Mouse (Mus musculus): ENCODE measurements around the gene Hist3h2a. TPM values are rescaled to one million over a fixed set of nuclear protein-coding genes. Genes with fewer than 3 reads are reported as not detected.

Hist3h2a gene
- polyA plus RNA-seq, 1 experiment from 2014 or later: 19.2 TPM

DNA sequence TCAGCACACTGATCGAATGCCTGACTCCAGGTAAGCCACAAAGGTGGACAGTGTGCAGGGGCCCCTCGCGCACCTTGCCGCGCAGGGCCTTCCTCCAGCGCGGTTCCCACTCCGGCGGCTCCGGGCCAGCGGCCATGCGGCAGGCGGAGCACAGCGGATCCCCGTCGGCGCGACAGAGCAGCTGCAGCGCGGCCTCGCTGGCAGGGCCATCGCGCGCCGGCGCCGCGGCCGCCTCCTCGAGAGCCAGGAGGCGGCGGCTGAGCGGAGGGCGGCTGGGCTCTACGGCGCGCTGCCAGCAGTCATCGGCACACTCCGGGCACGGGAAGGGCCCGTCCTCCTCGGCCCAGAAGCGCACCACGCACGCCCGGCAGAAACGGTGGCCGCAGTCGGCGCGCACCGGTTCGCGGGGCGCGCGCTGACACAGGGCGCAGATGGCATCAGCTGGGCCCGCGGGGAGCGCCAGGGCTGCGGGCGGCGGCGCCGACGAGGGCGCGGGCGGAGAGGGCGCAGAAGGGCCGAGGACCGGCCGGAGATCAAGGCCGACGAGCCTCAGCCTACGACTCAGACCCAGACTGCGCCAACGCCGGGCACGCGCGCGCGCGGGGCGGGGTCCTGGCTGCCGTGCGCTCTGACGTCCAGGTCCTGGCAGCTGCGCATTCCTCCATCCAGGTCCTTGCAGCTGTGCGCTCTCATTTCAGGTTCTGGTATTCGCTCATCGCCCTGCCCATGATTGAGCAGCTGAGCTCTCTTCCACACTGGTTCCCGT lies 16.0 kb upstream of the Hist3h2a start, which contains the start of gene Rnf187:
Rnf187 (minus strand) TSS at position 595 of the 766 bp plus-strand sequence.
- DNase-seq (ENCODE audit: low spot score) (peak; percentile 96), ATAC-seq (ENCODE audit: insufficient number of reproducible peaks, low FRiP score, low TSS enrichment, low read depth) (peak; percentile 92)
- H3K4me3 ChIP-seq (ENCODE audit: low read depth, low read length): peak within 1 kb of the TSS; percentile 89
- peak within 1 kb of the TSS; percentile 72 for H3K27ac ChIP-seq (replicated peaks; ENCODE audit: low read depth, low read length)
- H3K4me2 ChIP-seq (ENCODE audit: low read depth, severe bottlenecking): peak within 1 kb of the TSS; percentile 92
- no peaks in the 10 kb centered on the region for H3K9me3 ChIP-seq (ENCODE audit: control insufficient read depth, low read length)
- H3K36me3 ChIP-seq (ENCODE audit: control insufficient read depth, insufficient read depth, low read length): peaks cover 3% of the 10 kb centered on the region; the same call in 1 of the 2 replicates
- H3K27me3 ChIP-seq (ENCODE audit: control insufficient read depth, insufficient read depth, low read length): no peaks in the 10 kb centered on the region
- peak within 1 kb of the TSS; percentile 89 for H3K9ac ChIP-seq (ENCODE audit: low read length)
- WGBS: under 1% methylated on average over 90 of the region's 95 CpGs
- H3K4me1 ChIP-seq (ENCODE audit: control insufficient read depth, insufficient read depth, low read length): peaks cover 6% of the 10 kb centered on the region

DNA sequence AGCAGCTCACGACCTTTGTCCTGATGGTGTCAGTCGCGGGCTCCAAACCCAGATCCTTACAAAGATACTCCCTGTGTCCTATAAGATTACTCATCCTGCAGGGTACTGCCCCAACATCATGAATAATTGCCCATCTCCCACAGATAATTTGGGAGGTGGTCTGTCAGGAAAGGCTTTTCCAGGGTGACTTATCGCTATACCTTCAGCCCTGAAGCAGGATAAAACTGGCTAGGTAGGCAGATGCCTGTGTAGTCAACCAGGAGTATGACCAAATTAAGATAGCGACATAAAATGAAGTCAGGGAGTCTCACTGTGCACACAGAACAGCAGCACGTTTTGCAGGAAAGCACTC lies 15.4 kb upstream of the Hist3h2a start:
- Histone ChIP-seq H3K27ac (replicated peaks; ENCODE audit: low read depth, low read length) (no peak overlapping the region), H3K9me3 (ENCODE audit: control insufficient read depth, low read length) (no peaks in the 10 kb centered on the region), H3K4me1 (ENCODE audit: control insufficient read depth, insufficient read depth, low read length) (peaks cover 6% of the 10 kb centered on the region), H3K4me2 (ENCODE audit: low read depth, severe bottlenecking) (peak overlapping the region; percentile 43), H3K4me3 (ENCODE audit: low read depth, low read length) (peak overlapping the region; percentile 89; the same call in 1 of the 2 replicates), H3K36me3 (ENCODE audit: control insufficient read depth, insufficient read depth, low read length) (no peaks in the 10 kb centered on the region; the same call in 1 of the 2 replicates), H3K9ac (ENCODE audit: low read length) (no peak overlapping the region), H3K27me3 (ENCODE audit: control insufficient read depth, insufficient read depth, low read length) (no peaks in the 10 kb centered on the region)
- DNase-seq (ENCODE audit: low spot score) (no peak), ATAC-seq (ENCODE audit: insufficient number of reproducible peaks, low FRiP score, low TSS enrichment, low read depth) (no peak)
- 20% methylated on average over 6 of the region's 6 CpGs for WGBS

DNA sequence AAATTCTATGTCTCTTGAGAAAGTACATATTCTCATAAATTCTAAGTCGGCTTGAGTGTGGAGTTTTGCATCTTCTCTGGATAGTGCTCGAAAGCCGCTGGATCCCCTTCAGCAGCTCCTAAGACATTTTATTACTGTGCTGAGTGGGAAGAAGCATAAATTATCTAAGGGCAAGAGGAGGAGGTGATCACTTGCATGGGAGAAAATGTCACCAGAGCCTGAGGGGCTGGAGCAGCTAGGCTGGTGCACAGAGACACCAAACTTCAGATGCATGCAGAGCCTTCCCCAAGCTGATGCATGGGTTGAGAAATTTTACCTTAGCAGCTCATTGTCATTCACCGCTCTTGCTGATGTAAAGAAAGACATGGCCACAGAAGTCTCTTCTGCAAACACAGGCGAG lies 10.3 kb upstream of the Hist3h2a start:
- H3K4me1 ChIP-seq (ENCODE audit: control insufficient read depth, insufficient read depth, low read length): no peaks in the 10 kb centered on the region
- H3K4me2 ChIP-seq (ENCODE audit: low read depth, severe bottlenecking): no peak overlapping the region
- no peak overlapping the region for H3K27ac ChIP-seq (replicated peaks; ENCODE audit: low read depth, low read length)
- ATAC-seq (ENCODE audit: insufficient number of reproducible peaks, low FRiP score, low TSS enrichment, low read depth) (no peak), DNase-seq (ENCODE audit: low spot score) (no peak)
- H3K9ac ChIP-seq (ENCODE audit: low read length): no peak overlapping the region
- H3K27me3 ChIP-seq (ENCODE audit: control insufficient read depth, insufficient read depth, low read length): peaks cover 8% of the 10 kb centered on the region
- WGBS: 70% methylated on average over 5 of the region's 5 CpGs
- H3K36me3 ChIP-seq (ENCODE audit: control insufficient read depth, insufficient read depth, low read length): no peaks in the 10 kb centered on the region
- H3K4me3 ChIP-seq (ENCODE audit: low read depth, low read length): no peak overlapping the region
- no peaks in the 10 kb centered on the region for H3K9me3 ChIP-seq (ENCODE audit: control insufficient read depth, low read length)

DNA sequence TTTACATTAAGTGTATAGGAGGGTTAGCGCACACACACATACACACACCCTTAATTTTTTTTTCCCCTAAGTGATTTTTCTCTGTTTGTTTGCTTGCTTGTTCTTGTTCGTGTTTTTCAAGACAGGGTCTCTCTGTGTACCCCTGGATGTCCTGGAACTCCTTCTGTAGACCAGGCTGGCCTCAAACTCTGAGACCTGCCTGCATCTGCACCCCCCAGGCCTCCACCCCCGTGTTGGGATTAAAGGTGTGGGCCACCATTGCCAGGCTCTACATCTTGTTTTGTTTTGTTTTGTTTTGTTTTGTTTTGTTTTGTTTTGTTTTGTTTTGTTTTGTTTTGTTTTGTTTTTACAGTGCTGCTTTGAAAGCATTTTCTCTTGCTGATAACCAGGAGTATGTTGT lies 7.2 kb upstream of the Hist3h2a start:
- WGBS: 78% methylated on average over 3 of the region's 3 CpGs
- H3K36me3 ChIP-seq (ENCODE audit: control insufficient read depth, insufficient read depth, low read length): no peaks in the 10 kb centered on the region
- no peak overlapping the region for H3K9ac ChIP-seq (ENCODE audit: low read length)
- H3K4me2 ChIP-seq (ENCODE audit: low read depth, severe bottlenecking): no peak overlapping the region
- H3K27me3 ChIP-seq (ENCODE audit: control insufficient read depth, insufficient read depth, low read length): peaks cover 25% of the 10 kb centered on the region
- ATAC-seq (ENCODE audit: insufficient number of reproducible peaks, low FRiP score, low TSS enrichment, low read depth) (no peak), DNase-seq (ENCODE audit: low spot score) (no peak)
- H3K27ac ChIP-seq (replicated peaks; ENCODE audit: low read depth, low read length): no peak overlapping the region
- no peaks in the 10 kb centered on the region for H3K4me1 ChIP-seq (ENCODE audit: control insufficient read depth, insufficient read depth, low read length)
- H3K4me3 ChIP-seq (ENCODE audit: low read depth, low read length): no peak overlapping the region
- no peaks in the 10 kb centered on the region for H3K9me3 ChIP-seq (ENCODE audit: control insufficient read depth, low read length)

DNA sequence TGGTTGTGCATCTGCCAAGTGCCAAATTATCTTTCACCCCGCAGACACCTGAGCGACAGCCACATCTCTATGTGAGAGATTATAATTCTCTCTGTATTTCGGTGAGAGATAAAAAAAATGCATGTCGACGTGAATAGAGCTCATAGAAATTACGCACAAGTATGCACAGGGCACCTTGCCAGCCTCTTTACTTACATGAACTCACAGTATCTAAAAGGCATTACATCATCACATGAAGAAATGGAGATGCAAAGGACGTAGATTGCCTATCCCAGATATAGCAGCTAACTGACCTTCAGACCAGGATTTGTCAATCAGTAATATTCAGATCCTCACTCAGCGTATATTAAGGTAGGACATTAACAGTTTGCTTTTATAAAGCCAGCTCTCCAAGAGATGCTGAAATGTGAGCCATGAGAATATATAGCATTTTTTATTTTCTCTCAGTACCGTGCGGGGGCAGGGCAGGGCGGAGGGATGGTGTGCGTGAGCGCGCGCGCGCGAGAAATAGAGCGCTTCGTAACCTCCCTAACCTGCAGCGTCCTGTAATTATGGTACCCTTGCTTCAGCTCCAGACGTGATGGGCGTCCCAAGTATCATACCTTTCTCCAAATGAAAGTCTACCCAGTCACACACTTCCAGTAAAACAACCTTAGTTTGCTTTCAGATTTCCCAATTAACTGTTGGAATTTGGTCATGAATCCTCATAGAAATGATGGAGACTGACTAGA lies 6.5 kb upstream of the Hist3h2a start:
- DNase-seq (ENCODE audit: low spot score) (no peak), ATAC-seq (ENCODE audit: insufficient number of reproducible peaks, low FRiP score, low TSS enrichment, low read depth) (no peak)
- WGBS: 21% methylated on average over 23 of the region's 23 CpGs
- H3K4me1 ChIP-seq (ENCODE audit: control insufficient read depth, insufficient read depth, low read length): no peaks in the 10 kb centered on the region
- no peak overlapping the region; the same call in 1 of the 2 replicates for H3K27ac ChIP-seq (replicated peaks; ENCODE audit: low read depth, low read length)
- peaks cover 25% of the 10 kb centered on the region for H3K27me3 ChIP-seq (ENCODE audit: control insufficient read depth, insufficient read depth, low read length)
- peak overlapping the region; percentile 27 for H3K4me3 ChIP-seq (ENCODE audit: low read depth, low read length)
- H3K9ac ChIP-seq (ENCODE audit: low read length): peak overlapping the region; percentile 22; the same call in 1 of the 2 replicates
- H3K4me2 ChIP-seq (ENCODE audit: low read depth, severe bottlenecking): peak overlapping the region; percentile 39
- no peaks in the 10 kb centered on the region for H3K36me3 ChIP-seq (ENCODE audit: control insufficient read depth, insufficient read depth, low read length)
- no peaks in the 10 kb centered on the region for H3K9me3 ChIP-seq (ENCODE audit: control insufficient read depth, low read length)

DNA sequence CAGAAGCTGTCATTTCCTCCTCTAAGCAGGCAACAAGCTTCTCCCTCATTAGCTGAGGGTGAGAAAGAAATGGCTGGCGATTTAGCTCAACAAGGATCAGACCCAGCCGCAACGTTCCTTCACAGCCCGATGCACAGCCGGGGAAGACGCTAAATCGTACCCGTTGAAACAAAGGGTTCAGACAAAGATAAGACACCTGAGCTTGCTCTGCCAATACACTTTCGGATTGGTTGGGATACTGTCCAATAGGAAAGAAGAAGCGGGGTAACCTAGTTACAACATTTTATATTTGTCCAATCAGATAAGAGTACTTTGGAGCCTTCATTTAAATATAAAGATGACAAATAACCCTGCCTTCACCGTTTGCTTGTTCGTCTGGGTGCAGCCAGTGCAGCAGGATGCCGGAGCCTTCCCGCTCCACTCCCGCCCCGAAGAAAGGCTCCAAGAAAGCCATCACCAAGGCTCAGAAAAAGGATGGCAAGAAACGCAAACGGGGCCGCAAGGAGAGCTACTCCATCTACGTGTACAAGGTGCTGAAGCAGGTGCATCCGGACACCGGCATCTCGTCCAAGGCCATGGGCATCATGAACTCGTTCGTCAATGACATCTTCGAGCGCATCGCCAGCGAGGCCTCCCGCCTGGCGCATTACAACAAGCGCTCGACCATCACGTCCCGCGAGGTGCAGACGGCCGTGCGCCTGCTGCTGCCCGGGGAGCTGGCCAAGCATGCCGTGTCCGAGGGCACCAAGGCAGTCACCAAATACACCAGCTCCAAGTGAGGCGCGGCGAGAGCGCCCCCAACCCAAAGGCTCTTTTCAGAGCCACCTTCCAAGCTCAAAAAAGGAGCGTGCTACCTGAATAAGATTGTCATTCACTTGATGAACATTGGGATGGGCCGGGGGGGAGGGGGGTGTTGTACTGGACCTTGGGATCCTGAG lies 5.7 kb upstream of the Hist3h2a start, which contains the start of gene Hist3h2ba:
Hist3h2ba (plus strand) TSS at position 379 of the 938 bp plus-strand sequence.
- Histone ChIP-seq H3K36me3 (ENCODE audit: control insufficient read depth, insufficient read depth, low read length) (no peaks in the 10 kb centered on the region), H3K4me2 (ENCODE audit: low read depth, severe bottlenecking) (peak within 1 kb of the TSS; percentile 39), H3K9ac (ENCODE audit: low read length) (peak within 1 kb of the TSS; percentile 53; the same call in 1 of the 2 replicates), H3K4me3 (ENCODE audit: low read depth, low read length) (peak within 1 kb of the TSS; percentile 27), H3K27me3 (ENCODE audit: control insufficient read depth, insufficient read depth, low read length) (peaks cover 25% of the 10 kb centered on the region), H3K9me3 (ENCODE audit: control insufficient read depth, low read length) (no peaks in the 10 kb centered on the region), H3K27ac (replicated peaks; ENCODE audit: low read depth, low read length) (peak within 1 kb of the TSS; percentile 36; the same call in 1 of the 2 replicates), H3K4me1 (ENCODE audit: control insufficient read depth, insufficient read depth, low read length) (peaks cover 6% of the 10 kb centered on the region; the same call in 1 of the 2 replicates)
- peak; percentile 81 for ATAC-seq (ENCODE audit: insufficient number of reproducible peaks, low FRiP score, low TSS enrichment, low read depth)
- DNase-seq (ENCODE audit: low spot score): peak; percentile 68
- whole genome bisulfite sequencing: 1% methylated on average over 48 of the region's 48 CpGs

DNA sequence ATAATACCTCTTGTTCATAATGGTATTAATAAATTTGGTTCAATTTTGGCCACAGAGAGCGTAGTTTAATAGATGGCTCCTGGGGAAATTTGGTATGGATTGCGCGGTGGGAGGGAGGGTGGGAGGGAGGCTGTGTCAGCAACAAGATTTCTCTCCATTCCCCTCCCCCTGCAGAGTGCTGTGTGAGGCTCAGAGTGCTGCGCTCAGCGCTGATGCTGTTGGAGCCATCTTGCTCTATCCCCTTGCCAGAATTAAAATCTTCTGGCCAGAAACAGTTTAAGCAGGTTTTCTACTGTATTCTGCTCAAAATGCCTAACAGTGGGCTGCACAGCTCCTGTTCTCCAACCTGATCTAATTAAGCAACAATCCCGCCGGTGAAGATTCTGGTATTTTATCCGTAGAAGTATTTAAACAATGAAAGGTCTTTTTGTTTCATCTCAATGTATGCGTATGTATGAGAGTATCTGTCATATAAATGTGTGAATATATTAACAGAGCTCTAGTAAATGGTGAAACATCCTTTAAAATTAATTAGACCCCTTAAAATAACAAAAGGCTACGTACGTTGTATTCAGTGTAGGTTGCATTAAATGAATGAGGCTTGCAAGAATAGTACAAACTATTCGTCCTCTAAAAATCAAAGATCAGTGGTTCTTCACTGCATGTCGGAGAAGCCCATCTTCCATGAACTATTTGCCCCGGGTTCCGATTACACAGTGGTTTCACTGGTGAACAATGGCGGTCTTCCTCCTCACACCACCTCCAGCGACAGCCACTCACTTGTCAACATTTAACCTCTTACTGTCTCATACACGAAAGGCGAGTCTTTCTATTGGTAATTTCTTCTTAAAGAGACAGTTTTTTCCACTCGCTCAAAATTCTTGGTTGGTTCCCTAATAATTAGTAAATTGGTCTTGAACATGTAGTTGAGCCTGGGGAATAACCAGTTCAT lies 4.7 kb upstream of the Hist3h2a start:
- Histone ChIP-seq H3K9ac (ENCODE audit: low read length) (peak overlapping the region; percentile 1; the same call in 1 of the 2 replicates), H3K4me2 (ENCODE audit: low read depth, severe bottlenecking) (peak overlapping the region; percentile 39), H3K36me3 (ENCODE audit: control insufficient read depth, insufficient read depth, low read length) (no peaks in the 10 kb centered on the region), H3K27me3 (ENCODE audit: control insufficient read depth, insufficient read depth, low read length) (peaks cover 25% of the 10 kb centered on the region), H3K4me3 (ENCODE audit: low read depth, low read length) (peak overlapping the region; percentile 27), H3K4me1 (ENCODE audit: control insufficient read depth, insufficient read depth, low read length) (peaks cover 6% of the 10 kb centered on the region; the same call in 1 of the 2 replicates), H3K27ac (replicated peaks; ENCODE audit: low read depth, low read length) (no peak overlapping the region; the same call in 1 of the 2 replicates), H3K9me3 (ENCODE audit: control insufficient read depth, low read length) (no peaks in the 10 kb centered on the region)
- 10% methylated on average over 20 of the region's 20 CpGs for WGBS
- ATAC-seq (ENCODE audit: insufficient number of reproducible peaks, low FRiP score, low TSS enrichment, low read depth): no peak
- no peak for DNase-seq (ENCODE audit: low spot score)

Data from limb, embryonic 11.5 days (tissue).